Mouse (Mus musculus): ENCODE measurements around the gene Dnajc10.

The Dnajc10 gene

GRCm38 (mm10) chr2:80315242-80316161, at the start of gene Dnajc10:
Dnajc10 (plus strand) TSS chr2:80315466.
- peak; percentile 78 for DNase-seq (ENCODE audit: low read depth)

GRCm38 (mm10) chr2:80266894-80267293, 48.4 kb upstream of the Dnajc10 start:
- peak; percentile 11 for DNase-seq (ENCODE audit: low read depth)

- DNase-seq (ENCODE audit: low read depth), result peak; percentile 10
Measured at GRCm38 (mm10) chr2:80268053-80268452, 47.2 kb upstream of the Dnajc10 start.

GRCm38 (mm10) chr2:80271431-80271830, 43.8 kb upstream of the Dnajc10 start:
- DNase-seq (ENCODE audit: low read depth), result no peak

GRCm38 (mm10) chr2:80273038-80273437, 42.2 kb upstream of the Dnajc10 start:
- DNase-seq (ENCODE audit: low read depth), result no peak

- DNase-seq (ENCODE audit: low read depth), result no peak
Measured at GRCm38 (mm10) chr2:80273763-80274162, 41.5 kb upstream of the Dnajc10 start.

- DNase-seq (ENCODE audit: low read depth), result peak; percentile 20
Measured at GRCm38 (mm10) chr2:80275136-80275535, 40.1 kb upstream of the Dnajc10 start.

GRCm38 (mm10) chr2:80282214-80282613, 33.1 kb upstream of the Dnajc10 start:
- DNase-seq (ENCODE audit: low read depth), result no peak

GRCm38 (mm10) chr2:80286397-80286796, 28.9 kb upstream of the Dnajc10 start:
- DNase-seq (ENCODE audit: low read depth), result no peak

- no peak for DNase-seq (ENCODE audit: low read depth)
Measured at GRCm38 (mm10) chr2:80292172-80292571, 23.1 kb upstream of the Dnajc10 start, which contains the start of gene Prdx6b. Prdx6b (plus strand) TSS chr2:80292472.

GRCm38 (mm10) chr2:80298334-80298733, 16.9 kb upstream of the Dnajc10 start:
- DNase-seq (ENCODE audit: low read depth), result no peak

- DNase-seq (ENCODE audit: low read depth), result no peak
Measured at GRCm38 (mm10) chr2:80300806-80301205, 14.5 kb upstream of the Dnajc10 start.

GRCm38 (mm10) chr2:80303957-80304356, 11.3 kb upstream of the Dnajc10 start:
- no peak for DNase-seq (ENCODE audit: low read depth)

GRCm38 (mm10) chr2:80307701-80308100, 7.6 kb upstream of the Dnajc10 start:
- DNase-seq (ENCODE audit: low read depth), result no peak

GRCm38 (mm10) chr2:80309775-80310174, 5.5 kb upstream of the Dnajc10 start:
- no peak for DNase-seq (ENCODE audit: low read depth)

GRCm38 (mm10) chr2:80310772-80311171, 4.5 kb upstream of the Dnajc10 start:
- DNase-seq (ENCODE audit: low read depth), result no peak

- DNase-seq (ENCODE audit: low read depth), result no peak
Measured at GRCm38 (mm10) chr2:80311350-80311749, 3.9 kb upstream of the Dnajc10 start.

GRCm38 (mm10) chr2:80314201-80314600, 1.1 kb upstream of the Dnajc10 start:
- no peak for DNase-seq (ENCODE audit: low read depth)

GRCm38 (mm10) chr2:80314854-80315241, 418 bp upstream of the Dnajc10 start:
- DNase-seq (ENCODE audit: low read depth), result peak; percentile 15

GRCm38 (mm10) chr2:80322878-80323277, 7.6 kb downstream of the Dnajc10 start:
- DNase-seq (ENCODE audit: low read depth), result no peak

- no peak for DNase-seq (ENCODE audit: low read depth)
Measured at GRCm38 (mm10) chr2:80325779-80326178, 10.5 kb downstream of the Dnajc10 start.

- DNase-seq (ENCODE audit: low read depth), result no peak
Measured at GRCm38 (mm10) chr2:80327272-80327671, 12.0 kb downstream of the Dnajc10 start.

GRCm38 (mm10) chr2:80328961-80329653, 13.8 kb downstream of the Dnajc10 start:
- no peak for DNase-seq (ENCODE audit: low read depth)

Measured in c-Kit-positive CD71-positive TER-119-negative erythroid progenitor cells, embryonic 14.5 days (primary cell).